Mouse (Mus musculus): Measurements from ENCODE around the gene Gm21970. TPM values are rescaled to one million over a fixed set of nuclear protein-coding genes. Genes with fewer than 3 reads are reported as not detected.

Gene Gm21970
- polyA plus RNA-seq, 1 experiment, result not detected

- DNase-seq (ENCODE audit: extremely low spot score in 1 of 2, low spot score in 1 of 2), result no peak
These were observed 69.6 kb downstream of the Gm21970 start for GRCm38 (mm10) chr16:91461066-91461638.

GRCm38 (mm10) chr16:91461773-91462181 is 70.3 kb downstream of the Gm21970 start:
- DNase-seq (ENCODE audit: extremely low spot score in 1 of 2, low spot score in 1 of 2), result no peak

GRCm38 (mm10) chr16:91462644-91463043 is 71.1 kb downstream of the Gm21970 start:
- DNase-seq (ENCODE audit: extremely low spot score in 1 of 2, low spot score in 1 of 2), result no peak

- no peak for DNase-seq (ENCODE audit: extremely low spot score in 1 of 2, low spot score in 1 of 2)
These were observed 71.9 kb downstream of the Gm21970 start for GRCm38 (mm10) chr16:91463400-91463799.

- no peak for DNase-seq (ENCODE audit: extremely low spot score in 1 of 2, low spot score in 1 of 2)
These were observed 72.4 kb downstream of the Gm21970 start for GRCm38 (mm10) chr16:91463836-91464400.

- peak; percentile 75 to 84 for DNase-seq (ENCODE audit: extremely low spot score in 1 of 2, low spot score in 1 of 2)
These were observed 73.3 kb downstream of the Gm21970 start for GRCm38 (mm10) chr16:91464594-91465504.

- no peak for DNase-seq (ENCODE audit: extremely low spot score in 1 of 2, low spot score in 1 of 2)
These were observed 74.2 kb downstream of the Gm21970 start for GRCm38 (mm10) chr16:91465505-91466240.

- no peak for DNase-seq (ENCODE audit: extremely low spot score in 1 of 2, low spot score in 1 of 2)
These were observed 75.0 kb downstream of the Gm21970 start for GRCm38 (mm10) chr16:91466566-91466965.

Other genes starting within 250 kb of the Gm21970 start
- gene Olig2, start 166.3 kb upstream of the Gm21970 start, polyA plus RNA-seq (2012; rRNA removed), result 30.1 and 31.8 TPM in 2 replicates
- 163 and 191 TPM in 2 replicates for gene Olig1, start 121.9 kb upstream of the Gm21970 start, polyA plus RNA-seq (2012; rRNA removed)
- gene Ifnar2, start 18.9 kb upstream of the Gm21970 start, polyA plus RNA-seq (2012; rRNA removed), result 33.8 and 36.4 TPM in 2 replicates
- gene Il10rb, start 14.4 kb downstream of the Gm21970 start, polyA plus RNA-seq (2012; rRNA removed), result 11.1 and 14.8 TPM in 2 replicates
- 34.4 and 37.8 TPM in 2 replicates for gene Ifnar1, start 93.5 kb downstream of the Gm21970 start, polyA plus RNA-seq (2012; rRNA removed)
- 18.0 and 27.4 TPM in 2 replicates for gene Ifngr2, start 155.4 kb downstream of the Gm21970 start, polyA plus RNA-seq (2012; rRNA removed)
- gene Tmem50b, start 206.1 kb downstream of the Gm21970 start, polyA plus RNA-seq (2012; rRNA removed), result 92.5 and 96.4 TPM in 2 replicates
- 6.4 and 6.6 TPM in 2 replicates for gene Dnajc28, start 227.3 kb downstream of the Gm21970 start, polyA plus RNA-seq (2012; rRNA removed)

All from frontal cortex, adult 2 months (tissue).